Mouse (Mus musculus): ENCODE results near the gene Ctnnd2.

DNA sequence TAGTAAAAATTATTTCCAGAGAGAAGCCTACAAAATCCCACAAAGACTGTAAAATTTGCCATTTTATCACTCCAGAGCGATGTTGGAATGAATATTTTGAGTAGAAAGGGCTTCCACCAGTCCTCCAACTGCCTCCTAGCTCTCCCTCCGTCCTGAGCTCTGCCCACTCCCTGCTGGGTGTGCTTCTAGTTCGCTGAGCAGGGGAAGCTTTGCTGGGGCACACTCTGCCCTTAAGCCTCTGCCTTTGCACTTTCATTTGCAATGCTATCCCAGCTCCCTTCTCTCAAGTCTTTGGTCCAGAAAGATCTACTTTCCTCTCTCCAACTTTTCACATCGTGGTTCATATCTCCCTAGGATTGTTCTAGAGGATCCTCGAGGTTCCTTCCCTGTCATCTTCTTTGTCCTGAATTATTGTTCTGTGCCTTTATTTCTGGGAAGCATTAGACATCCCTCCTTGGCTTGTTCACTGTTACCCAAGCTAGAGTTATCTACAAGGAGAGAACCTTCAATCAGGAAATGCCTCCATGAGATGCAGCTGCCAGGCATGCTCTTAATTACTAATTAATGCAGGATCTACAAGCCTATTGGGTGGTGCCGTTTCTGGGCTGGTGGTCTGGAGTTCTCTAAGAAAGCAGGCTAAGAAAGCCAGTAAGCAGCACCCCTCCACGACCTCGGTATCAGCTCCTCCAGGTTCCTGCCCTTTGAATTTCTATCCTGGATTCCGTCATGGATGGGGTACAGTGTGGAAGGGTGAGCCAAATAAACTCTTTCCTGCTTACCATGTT is 288.1 kb downstream of the Ctnnd2 start:
- no peak for TF ChIP-seq MYOD1 (IDR thresholded peaks at IDR 0.05; ENCODE audit: control insufficient read depth in 1 of 3, insufficient read length in 2 of 3, low read depth in 2 of 3)
- no peak for TF ChIP-seq POLR2A (IDR thresholded peaks at IDR 0.05; ENCODE audit: insufficient read length, low read depth)
- TF ChIP-seq TCF12 (IDR thresholded peaks at IDR 0.05; ENCODE audit: insufficient read depth, poor library complexity, severe bottlenecking), result no peak
- no peak for TF ChIP-seq CEBPB (IDR thresholded peaks at IDR 0.05; ENCODE audit: insufficient read depth, poor library complexity, severe bottlenecking)
- TF ChIP-seq USF1 (IDR thresholded peaks at IDR 0.05; ENCODE audit: low read depth), result no peak
- TF ChIP-seq POLR2AphosphoS2 (IDR thresholded peaks at IDR 0.05; ENCODE audit: insufficient read length, low read depth), result no peak
- no peak for TF ChIP-seq REST (IDR thresholded peaks at IDR 0.05; ENCODE audit: insufficient read depth, insufficient read length)
